Mouse (Mus musculus): ENCODE results near the gene R3hdml.
A peak's percentile ranks its signal among the peaks of the same experiment; 100 is the strongest.
"Not testable (repeated sequence)": the region's sequence is repeated elsewhere in the genome, so short reads cannot be mapped to it uniquely, and the experiment has no call there.

R3hdml gene

DNA sequence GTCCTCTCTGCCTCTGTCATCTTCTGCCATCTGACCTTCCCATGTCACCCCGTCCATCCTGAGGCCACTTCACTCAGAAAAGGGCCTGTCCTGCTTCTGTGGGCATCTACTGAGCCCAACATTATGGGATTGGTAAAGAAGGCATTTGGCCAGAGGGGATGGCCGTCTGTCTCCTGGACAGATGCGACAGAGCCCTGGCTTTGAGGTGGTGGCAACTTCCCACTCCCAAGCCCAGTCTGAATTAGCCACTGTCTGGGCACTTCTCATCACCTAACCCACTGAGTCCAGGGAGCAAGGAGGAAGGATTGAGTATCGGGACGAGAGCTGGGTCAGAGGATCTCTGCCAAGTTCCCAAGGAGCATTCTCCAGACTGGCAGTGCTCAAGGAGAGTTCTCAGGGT, at the start of gene R3hdml:
Gene R3hdml, plus strand, starts transcription at position 301 of the 400 bp plus-strand sequence.
- no peak for DNase-seq (ENCODE audit: low spot score)

DNA sequence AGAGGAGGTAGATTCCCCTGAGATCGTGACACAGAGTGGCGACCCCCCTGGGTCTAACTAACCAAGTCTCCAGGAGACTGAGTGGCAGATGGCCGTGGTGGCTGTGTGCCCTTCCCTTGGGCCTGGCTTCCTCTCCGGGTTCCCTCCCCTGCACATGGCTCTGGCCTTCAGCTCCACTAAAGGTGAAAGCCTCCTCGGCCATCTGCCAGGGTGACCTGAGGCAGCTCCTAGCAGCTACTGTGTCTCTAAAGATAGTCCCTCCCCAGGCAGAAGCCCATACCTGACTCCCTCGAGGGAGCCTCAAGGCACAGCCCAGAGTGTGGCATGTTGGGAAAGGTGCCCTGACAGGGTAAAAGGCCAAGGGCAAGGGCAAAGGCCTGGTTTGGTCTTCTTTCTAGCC, 48.6 kb upstream of the R3hdml start:
- no peak for DNase-seq (ENCODE audit: low spot score)

DNA sequence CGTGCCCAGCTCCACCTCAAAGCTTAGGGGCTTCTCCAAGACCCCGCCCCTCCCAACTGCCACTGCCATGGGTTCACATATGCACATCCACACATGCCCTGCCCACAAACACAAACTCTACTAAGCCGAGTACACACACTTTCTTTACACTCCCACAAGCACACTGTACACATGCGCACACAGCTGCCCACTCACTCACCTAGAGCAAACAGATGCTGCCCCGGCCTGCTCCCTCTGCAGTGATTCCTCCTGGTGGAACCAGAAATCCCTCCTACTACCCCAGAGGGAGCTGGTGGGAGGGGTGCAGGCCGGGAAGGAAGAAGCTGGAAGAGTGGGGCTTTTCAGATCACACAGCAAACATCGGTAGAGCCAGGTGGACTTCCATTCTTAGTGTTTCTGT, 48.1 kb upstream of the R3hdml start:
- DNase-seq (ENCODE audit: low spot score), result no peak

DNA sequence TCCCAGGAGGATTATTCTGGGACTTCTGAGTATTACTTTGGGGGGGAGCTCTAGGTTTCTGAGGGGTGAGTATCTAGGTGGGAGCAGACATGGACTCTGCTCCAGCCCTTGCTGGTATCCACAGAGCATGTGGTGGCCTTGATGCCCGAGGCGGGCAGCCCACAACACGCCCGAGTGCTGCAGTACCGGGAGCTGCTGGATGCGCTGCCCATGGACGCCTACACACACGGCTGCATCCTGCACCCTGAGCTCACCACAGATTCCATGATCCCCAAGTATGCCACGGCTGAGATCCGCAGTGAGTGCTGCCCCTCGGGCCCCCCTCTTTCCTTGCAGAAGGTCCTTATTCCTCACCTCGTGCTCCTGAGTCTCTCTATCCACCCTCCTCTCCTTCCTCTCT, 44.7 kb upstream of the R3hdml start:
- no peak for DNase-seq (ENCODE audit: low spot score)

DNA sequence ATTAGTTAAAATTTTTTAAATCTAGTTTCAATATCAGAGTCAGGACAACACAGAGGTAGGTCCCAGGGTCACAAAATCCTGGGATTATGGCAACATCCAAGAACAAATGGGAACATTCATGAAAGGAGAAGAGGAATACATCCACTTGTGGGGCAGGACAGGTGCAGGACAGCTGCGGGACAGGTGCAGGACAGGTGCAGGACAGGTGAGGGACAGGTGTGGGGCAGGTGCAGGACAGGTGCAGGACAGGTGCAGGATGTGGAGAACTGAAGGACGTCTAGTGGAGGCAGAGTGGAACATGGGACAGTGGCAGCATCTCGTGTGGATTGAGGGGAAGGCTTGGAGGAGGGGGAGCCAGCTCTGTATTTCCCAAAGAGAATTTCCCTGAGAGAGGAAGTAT, 42.8 kb upstream of the R3hdml start:
- no peak for DNase-seq (ENCODE audit: low spot score)

DNA sequence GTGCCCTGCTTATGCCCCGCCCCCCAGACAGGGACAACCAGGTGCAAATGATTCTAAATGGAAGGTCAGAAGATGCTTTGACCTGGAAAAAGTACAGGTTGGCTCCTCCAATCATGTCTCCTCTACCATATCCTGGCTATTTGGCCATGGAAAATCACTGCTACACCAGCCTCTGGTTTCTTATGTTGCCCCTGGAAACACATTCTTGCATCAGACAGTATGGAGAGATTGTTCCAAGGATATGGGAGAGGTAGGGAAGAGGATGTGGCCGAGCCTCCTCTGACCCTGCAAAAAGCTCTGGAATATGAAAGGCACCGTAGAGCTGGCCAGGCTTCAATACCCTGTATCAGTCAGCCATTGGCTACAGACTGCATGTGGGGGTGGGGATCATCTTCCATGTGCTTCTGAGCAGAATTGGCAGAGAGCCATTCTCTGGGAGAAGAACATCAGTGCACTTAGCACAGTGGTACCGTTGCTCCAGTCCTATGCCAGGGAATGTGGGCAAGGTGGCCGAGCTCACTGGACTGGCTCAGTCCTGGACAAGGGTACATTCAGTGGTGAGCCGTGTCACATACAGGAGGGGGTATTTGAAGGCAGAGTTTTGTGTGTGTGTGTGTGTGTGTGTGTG, 41.3 kb upstream of the R3hdml start:
- DNase-seq (ENCODE audit: low spot score), result no peak

DNA sequence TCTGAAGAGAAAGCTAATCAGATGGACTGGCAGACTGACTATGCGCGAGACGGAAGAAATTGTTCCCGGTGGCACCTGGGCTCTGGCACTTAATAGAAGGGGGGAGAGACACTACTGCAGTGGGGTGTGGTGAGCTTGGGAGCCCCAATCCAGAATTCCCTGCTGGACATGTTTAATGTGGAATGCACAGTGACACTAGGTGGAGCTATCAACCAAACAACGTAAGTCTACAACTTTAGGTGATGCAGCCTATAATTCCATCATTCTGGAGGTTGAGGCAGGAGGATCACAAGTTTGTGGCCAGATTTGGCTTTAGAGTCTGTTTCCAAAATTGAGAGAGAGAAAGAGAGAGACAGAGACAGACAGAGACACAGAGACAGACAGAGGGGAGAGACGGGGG, 39.4 kb upstream of the R3hdml start:
- no peak for DNase-seq (ENCODE audit: low spot score)

DNA sequence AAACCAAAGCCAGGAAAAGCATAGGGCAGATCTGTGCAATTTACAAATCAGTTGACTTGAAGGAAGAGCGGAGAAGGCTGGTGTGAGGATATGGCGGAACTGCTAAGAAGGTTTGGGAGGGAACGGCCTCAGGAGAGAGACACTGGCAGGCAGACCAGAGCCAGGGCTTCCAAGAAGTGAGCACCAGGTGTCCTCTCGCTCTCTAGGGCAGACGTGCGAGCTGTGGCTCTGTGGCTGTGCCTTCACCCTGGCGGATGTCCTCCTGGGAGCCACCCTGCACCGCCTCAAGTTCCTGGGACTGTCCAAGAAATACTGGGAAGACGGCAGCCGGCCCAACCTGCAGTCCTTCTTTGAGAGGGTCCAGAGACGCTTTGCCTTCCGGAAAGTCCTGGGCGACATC, 38.7 kb upstream of the R3hdml start:
- DNase-seq (ENCODE audit: low spot score), result no peak

DNA sequence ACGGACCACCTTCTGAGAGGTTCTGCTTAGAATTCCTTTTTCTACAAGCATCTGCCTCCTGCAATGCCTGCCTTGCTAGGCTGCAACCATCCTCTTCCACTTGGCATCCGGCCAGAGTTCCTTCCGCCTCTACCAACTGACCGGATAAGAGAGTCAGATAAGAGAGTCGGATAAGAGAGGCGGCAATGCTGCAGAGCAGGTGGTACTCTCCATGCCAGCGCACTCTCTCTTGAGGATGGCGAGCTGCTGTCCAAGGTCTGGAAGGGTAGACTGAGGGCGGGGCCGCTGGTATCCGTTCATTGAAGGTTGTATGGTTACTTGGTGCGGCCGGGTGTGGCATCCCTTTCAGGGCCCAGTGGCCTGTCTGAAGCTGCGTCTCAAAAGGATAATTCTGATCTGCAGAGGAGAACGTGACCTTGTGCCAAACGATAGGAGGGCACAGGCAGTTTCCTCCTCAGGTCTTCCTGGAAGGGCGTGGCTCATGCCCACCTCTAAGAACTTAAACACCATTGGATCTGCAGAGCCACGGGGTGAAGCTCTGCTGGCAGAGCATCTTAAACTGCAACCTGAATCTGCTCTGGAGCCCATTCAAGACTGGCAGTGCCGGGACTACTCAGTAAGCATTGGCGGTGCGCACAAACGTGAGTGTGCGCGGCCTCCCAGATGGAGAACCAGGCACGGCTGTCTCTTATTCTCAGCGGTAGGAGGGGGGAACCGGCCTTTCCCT, 33.4 kb upstream of the R3hdml start:
- DNase-seq (ENCODE audit: low spot score), result no peak

DNA sequence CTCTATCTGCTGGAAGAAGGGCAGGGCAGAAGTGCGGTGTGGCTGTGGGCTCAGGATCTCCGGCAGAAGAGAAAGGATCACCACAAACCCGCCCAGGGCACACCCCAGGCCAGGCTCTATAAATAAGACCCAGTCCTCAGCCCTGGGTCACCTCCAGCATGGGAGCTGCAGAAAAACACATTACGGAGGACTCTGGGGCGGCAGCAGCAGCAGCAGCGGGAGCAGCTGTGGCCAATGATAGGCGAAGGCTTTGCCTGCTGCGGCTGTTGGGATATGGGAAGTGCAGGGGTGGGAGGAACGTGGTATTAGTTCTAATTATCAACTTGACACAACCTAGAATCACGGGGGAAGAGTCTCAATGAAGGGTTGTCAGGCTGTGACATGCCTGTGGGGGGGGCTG, 32.7 kb upstream of the R3hdml start:
- DNase-seq (ENCODE audit: low spot score), result no peak

DNA sequence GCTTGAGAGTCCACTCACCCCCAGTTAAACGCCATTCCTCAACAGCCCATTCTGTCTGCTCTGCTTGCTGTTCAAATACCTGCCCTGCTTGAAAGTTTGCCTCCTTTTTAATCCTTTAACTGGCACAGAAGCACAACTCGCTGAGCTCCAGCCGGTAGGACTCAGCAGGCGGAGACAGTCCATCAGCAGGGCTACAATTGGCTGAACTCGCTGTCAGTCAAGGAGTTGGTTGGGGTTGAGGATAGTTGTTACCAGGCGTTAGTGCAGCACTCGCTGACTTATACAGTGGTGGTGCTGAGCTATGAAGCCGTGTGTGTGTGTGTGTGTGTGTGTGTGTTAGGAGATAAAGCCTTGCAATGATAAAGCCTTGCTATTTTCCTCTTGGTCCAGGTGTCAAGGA, 31.5 kb upstream of the R3hdml start:
- no peak for DNase-seq (ENCODE audit: low spot score)

DNA sequence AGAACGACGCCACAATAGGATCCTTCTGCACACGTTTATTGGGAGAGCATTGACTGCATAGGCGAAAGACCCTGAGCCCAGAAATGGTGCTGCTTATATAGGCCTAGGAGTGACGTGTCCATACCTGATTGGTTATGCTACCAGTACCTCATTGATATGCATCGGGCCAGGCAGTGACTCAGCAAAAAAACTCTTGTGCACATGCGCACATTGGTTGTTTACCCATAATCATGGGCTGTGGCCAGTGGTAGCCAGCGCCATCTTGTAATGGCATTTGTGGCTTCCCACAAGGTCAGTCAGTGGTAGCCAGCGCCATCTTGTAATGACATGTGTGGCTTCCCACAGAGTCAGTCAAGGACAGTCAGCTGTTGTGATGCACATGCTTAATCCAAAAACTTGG, 30.8 kb upstream of the R3hdml start:
- not testable (repeated sequence) for DNase-seq (ENCODE audit: low spot score)

DNA sequence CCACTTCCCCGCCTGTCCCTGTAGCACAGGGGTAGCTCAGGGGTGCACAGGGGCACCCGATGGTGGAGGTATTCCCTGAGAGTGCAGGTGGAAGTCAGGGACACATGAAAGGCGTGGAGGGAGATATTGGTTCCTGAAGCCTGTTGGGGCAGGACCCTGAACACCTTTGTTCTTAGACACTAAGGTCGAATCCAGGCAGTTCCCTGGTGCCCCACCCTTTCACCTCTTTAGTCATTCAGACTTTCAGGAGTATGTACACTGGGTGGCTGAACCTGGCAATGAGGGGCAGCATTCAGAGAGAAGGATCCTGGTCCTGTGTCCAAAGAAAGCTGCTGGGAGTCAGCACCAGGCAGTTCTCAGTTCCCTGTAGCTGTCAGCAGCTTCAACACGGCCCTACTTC, 29.7 kb upstream of the R3hdml start:
- DNase-seq (ENCODE audit: low spot score), result no peak

DNA sequence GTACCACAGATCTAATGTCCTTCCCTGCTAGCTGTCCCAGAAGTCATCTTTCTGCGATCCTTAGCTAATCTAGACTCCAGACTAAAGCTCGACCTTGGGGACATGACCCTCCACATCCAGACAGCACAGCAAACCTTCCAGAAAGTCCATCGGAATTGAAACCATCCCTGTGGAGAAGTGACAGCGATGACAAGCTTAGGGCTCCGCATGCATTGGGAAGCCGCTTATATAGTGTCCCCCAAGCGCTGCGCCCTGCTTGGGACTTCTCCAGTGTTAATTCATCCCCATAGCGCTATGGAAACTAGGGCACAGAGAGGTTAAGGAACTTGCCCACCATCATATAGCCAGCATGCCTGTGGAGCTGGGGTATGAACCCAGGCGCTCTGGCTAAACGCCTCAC, 29.3 kb upstream of the R3hdml start:
- DNase-seq (ENCODE audit: low spot score), result no peak

DNA sequence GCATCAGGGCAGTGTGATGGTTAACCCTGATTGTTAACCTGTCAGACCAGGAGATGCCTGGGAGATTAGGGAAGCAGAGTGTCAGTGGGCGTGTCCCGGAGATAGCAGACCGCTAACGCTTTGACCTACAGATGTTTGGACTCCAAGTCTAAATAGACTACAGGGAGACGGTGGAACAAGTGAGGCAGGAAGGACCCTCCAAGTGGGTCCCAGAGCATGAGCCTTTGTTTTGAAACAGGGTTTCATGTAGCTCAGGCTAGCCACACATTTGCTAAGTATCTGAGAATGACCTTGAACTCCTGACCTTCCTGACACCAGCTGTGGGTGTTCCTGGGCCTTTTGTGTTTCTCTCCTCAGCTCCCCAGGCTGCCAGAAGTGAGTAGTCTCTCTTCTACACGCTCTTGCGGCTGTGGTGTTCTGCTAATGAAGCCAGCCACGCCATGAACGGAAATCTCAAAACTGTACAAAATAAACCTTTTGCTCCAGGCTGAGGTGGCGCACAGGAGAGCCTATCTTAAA, 28.8 kb upstream of the R3hdml start:
- DNase-seq (ENCODE audit: low spot score), result no peak

DNA sequence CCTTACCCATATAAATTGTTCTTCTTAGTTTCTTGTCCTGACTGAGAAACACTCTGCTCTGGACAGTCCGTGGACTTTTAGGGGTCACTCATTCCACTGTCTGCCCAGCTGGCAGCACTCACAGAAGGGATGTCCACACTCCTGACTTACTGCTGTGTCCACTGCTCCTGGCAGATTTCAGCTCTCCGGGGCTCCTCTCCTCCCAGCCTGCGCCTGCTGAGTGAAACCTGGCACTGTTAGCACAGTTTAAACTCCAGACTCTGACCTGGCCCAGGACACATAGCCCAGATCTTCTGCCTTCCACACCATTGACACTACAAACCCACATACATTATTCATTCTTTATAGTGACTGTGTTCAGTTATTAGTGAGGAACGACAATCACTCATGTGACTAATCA, 28.1 kb upstream of the R3hdml start:
- no peak for DNase-seq (ENCODE audit: low spot score)

DNA sequence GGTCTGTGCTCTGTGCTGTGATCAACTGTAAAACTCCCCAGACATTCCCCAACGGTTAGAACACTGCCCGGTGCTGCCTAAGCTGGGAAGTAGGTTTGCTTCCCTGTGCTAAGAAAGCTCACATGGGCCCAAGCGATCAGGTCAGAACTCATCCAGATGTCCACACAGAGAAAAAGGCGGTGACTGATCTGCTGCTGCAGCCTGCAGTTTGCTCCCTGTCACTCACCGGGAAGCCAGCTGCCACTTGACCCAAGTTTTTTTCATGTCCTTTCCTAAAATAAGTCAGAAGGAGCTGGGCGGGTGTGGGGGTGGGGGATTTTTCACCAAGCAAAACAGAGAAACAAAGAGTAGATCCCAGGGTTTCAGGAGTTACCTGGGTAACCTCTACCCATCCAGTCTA, 27.6 kb upstream of the R3hdml start:
- DNase-seq (ENCODE audit: low spot score), result no peak

DNA sequence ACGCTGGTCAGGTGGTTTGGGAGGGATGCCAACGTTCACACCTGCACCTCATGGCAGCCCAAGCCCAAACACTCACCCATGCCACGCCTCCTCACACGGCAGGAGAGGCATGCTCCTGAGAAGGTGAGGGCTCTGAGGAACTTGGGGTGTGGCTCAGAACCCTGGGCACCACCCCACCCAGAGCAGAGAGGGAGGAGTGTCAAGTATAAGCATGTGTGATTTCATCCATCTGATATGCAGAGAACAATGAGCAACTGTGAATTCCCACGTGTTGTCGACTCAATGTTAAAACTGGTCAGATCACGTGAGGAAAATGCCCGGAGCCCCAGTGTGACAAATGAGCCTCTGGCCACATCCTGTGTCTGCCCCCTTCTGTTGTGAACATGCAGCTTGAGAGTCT, 25.3 kb upstream of the R3hdml start:
- DNase-seq (ENCODE audit: low spot score), result no peak

DNA sequence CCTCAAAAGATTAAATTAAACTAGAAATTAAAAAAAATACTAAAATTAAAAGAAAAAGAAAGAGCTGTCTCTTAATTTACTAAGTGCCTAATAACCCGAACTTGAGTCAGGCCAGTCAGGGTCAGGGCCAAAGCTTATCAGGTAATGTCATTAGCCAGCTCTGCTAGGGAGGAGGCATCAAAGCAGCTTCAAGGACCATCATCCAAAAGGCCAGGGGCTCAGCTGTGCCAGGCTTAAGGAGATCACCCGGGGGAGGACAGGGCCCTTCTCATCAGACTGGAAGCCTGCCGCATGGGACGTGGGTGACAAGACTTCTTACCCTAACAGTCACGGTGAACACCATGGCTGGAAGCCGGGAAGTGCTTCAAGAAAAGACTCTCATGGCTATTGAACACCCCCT, 24.5 kb upstream of the R3hdml start:
- no peak for DNase-seq (ENCODE audit: low spot score)

DNA sequence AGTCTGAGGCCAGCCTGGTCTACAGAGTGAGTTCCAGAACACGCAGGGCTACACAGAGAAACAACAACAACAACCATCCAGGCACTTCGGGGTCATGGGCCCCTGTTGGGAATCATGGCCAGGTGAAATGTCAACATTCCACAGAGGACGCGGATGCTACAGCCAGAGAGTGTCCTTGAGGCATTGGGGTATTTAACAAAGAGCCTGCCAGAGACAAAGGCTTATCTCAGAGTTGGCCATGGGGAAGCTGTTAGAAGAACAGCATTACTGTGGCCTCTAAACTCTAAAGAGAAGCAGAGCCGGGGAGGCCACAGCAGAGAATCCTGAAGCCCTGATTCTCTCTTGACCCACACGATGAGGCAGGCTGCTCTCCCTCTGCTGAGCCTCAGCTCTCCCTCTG, 23.3 kb upstream of the R3hdml start:
- no peak for DNase-seq (ENCODE audit: low spot score)

DNA sequence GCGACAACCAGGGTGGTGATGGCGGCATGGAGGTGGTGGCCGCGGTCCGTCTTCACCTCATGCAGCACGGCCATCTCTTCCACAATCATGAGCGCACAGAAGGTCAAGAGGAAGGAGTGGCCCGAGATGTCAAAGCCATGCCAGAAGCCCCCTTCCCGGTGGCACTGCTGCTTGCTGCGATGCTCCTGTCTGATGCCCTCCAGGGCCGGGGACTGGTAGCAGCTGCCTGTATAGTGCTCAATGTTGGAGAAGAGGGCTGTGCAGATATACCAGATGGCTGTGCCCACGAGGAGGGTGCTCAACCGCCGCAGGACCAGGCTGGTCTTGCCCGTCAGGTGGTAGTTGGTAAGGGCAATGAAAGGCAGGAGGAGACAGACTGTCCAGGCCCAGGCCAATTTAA, 22.4 kb upstream of the R3hdml start:
- DNase-seq (ENCODE audit: low spot score), result no peak

DNA sequence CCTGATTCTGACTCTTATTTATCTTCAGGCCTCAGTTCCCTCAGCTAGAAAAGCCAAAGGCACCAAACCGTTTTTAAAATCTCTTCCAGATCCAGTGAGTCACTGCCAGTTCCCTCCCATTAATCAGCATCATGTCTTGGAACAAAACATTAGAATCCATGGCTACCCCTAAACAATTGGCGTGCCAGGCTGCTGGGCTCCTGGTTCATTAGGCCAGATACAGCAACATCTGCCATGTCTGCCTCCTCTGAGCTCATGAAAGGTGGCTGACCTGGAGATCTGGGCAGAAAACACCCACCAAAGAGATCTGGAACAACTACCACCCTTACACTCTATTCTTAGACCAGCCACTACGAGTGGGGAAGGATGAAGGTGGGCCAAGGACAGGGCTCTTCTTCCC, 21.0 kb upstream of the R3hdml start:
- no peak for DNase-seq (ENCODE audit: low spot score)

DNA sequence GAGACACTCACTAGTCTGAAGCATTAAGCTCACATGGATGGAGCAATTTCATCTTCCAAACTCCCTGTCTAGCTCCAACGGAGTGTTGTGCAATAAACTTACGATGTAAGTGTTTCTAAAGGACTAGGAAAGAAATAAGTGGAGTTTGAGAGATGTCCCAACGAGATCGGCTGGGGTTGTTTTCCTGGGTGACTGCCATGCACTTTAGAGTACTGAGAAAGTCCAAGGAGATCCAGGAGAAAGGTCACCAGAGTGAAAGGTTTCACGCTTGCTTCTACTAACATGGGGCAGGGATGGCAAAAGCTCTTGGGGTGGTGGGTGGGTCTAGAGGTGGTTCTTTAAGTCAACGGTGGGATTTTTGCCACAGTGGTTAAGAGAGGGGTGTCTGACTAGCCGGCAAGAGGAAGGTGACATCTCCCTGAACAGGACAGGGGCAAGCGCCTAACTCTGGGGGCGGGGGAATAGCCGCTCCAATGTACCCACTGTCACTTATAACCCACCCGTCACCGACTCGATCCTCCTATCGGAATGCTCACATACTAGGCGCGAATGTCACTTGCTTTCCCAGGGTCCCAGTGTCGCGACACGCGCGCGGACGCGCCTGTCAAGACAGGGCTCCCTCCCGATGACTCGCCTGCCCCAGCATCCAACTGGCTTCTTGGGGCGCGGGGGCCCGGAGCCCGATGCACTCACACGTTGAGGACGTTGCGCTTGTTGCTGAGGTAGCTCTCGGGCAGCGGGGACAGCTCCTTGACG, 20.2 kb upstream of the R3hdml start:
- peak; percentile 10 for DNase-seq (ENCODE audit: low spot score)

All from spleen, adult 12 weeks (tissue).